Mouse (Mus musculus) cortical plate, adult 2 months (tissue): ENCODE results near the gene Ttc6.

Experiments
- CTCF ChIP-seq: fragments of 200-500 bp; IDR thresholded peaks from 2 replicates; pipeline ENCODE4 v1.5.1; 2011; ENCODE audit warnings: mild to moderate bottlenecking, control low read depth, low read length; ENCODE audit not compliant: insufficient read depth; ENCODE audit errors: extremely low read depth
- POLR2A ChIP-seq: fragments of 200-500 bp; IDR thresholded peaks from 2 replicates; pipeline ENCODE4 v1.6.1; 2011; ENCODE audit warnings: mild to moderate bottlenecking, low read length, control low read depth; ENCODE audit not compliant: insufficient read depth; ENCODE audit errors: extremely low read depth

DNA sequence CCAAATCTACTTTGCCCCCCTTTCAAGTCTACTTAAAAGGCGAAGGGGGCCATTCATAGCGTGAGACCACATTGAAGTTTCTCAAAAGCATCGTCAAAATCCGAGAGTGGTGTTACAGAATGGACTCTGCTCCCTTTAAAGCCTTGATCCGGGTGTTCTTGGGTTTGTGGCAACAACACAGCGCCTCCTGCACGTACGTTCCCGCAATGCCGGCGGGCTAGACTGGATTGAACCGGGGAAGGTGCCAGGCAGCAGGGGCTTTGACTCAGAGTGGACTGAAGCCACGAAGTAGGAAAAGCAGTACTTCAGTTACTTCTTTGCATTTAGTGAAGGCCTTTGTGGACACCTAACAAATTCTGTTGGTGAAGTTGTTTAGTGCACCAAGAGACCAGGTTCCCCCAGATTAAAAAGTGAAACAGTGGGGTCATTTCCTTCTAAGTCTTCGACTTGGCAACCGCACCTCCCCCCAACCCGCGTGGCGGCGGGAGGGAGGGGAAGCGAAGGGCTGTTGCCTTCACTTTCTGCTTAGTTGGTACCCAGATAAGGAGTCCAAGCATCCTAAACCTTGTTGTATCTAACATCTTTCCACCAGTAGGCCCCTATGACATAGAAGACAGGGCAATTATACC lies 15.4 kb upstream of the Ttc6 start:
- no peak for TF ChIP-seq CTCF
- no peak for TF ChIP-seq POLR2A
